Mouse (Mus musculus) spleen, embryonic (tissue): ENCODE measurements around the gene Atp2a1.

Experiments used
- CTCF ChIA-PET: fragments of 350-600 bp; sonication (Branson Sonifier 250); formaldehyde crosslinking; loops from one replicate; lab custom pipeline; 2022; lab: Charles Lee

Gene Atp2a1

GRCm38 (mm10) chr7:126473470-126474086 is 10.7 kb upstream of the Atp2a1 start:
- CTCF ChIA-PET: interaction anchor here (0.6 kb wide), 2 partner anchors 38 to 46 kb away, joined by 3 to 4 read pairs; no protein-coding TSS in a partner anchor

GRCm38 (mm10) chr7:126472713-126473112 is 9.8 kb upstream of the Atp2a1 start:
- CTCF ChIA-PET: no interaction called here

GRCm38 (mm10) chr7:126472306-126472705 is 9.4 kb upstream of the Atp2a1 start:
- CTCF ChIA-PET: no interaction called here

- CTCF ChIA-PET: no interaction called here
Observed at GRCm38 (mm10) chr7:126471853-126472252, 8.9 kb upstream of the Atp2a1 start.

- CTCF ChIA-PET: no interaction called here
Observed at GRCm38 (mm10) chr7:126471361-126471760, 8.5 kb upstream of the Atp2a1 start.

- CTCF ChIA-PET: interaction anchor here (0.7 kb wide), 1 partner anchor 640 kb away, joined by 9 read pairs; no protein-coding TSS in a partner anchor
Observed at GRCm38 (mm10) chr7:126470077-126470476, 7.2 kb upstream of the Atp2a1 start.

GRCm38 (mm10) chr7:126467834-126468627 is 5.1 kb upstream of the Atp2a1 start:
- CTCF ChIA-PET: interaction anchor here (0.5 to 0.6 kb wide), 2 partner anchors 149 to 539 kb away, joined by 4 to 8 read pairs; no protein-coding TSS in a partner anchor

GRCm38 (mm10) chr7:126467271-126467670 is 4.4 kb upstream of the Atp2a1 start:
- CTCF ChIA-PET: interaction anchor here (0.5 to 0.9 kb wide), 4 partner anchors 150 to 828 kb away, joined by 4 to 8 read pairs (median 5); no protein-coding TSS in a partner anchor

GRCm38 (mm10) chr7:126466707-126467106 is 3.8 kb upstream of the Atp2a1 start:
- CTCF ChIA-PET: interaction anchor here (0.6 to 0.9 kb wide), 2 partner anchors 679 to 829 kb away, joined by 5 read pairs; no protein-coding TSS in a partner anchor

- CTCF ChIA-PET: interaction anchor here (0.9 kb wide), 1 partner anchor 680 kb away, joined by 5 read pairs; no protein-coding TSS in a partner anchor
Observed at GRCm38 (mm10) chr7:126466116-126466515, 3.2 kb upstream of the Atp2a1 start.

GRCm38 (mm10) chr7:126465246-126466030 is 2.5 kb upstream of the Atp2a1 start:
- CTCF ChIA-PET: no interaction called here

GRCm38 (mm10) chr7:126464836-126465235 is 1.9 kb upstream of the Atp2a1 start:
- CTCF ChIA-PET: interaction anchor here (0.6 kb wide), 1 partner anchor 62 kb away, joined by 8 read pairs; no protein-coding TSS in a partner anchor

GRCm38 (mm10) chr7:126464121-126464520 is 1.2 kb upstream of the Atp2a1 start:
- CTCF ChIA-PET: interaction anchor here (0.5 to 0.6 kb wide), 2 partner anchors 63 to 134 kb away, joined by 5 to 8 read pairs; no protein-coding TSS in a partner anchor

GRCm38 (mm10) chr7:126463547-126463946 is 639 bp upstream of the Atp2a1 start:
- CTCF ChIA-PET: interaction anchor here (0.7 kb wide), 1 partner anchor 24 kb away, joined by 3 read pairs; no protein-coding TSS in a partner anchor

GRCm38 (mm10) chr7:126461626-126462025 is 1.3 kb downstream of the Atp2a1 start:
- CTCF ChIA-PET: interaction anchor here (0.6 kb wide), 1 partner anchor 349 kb away, joined by 3 read pairs; no protein-coding TSS in a partner anchor

GRCm38 (mm10) chr7:126460623-126461399 is 2.1 kb downstream of the Atp2a1 start:
- CTCF ChIA-PET: no interaction called here

GRCm38 (mm10) chr7:126458844-126459618 is 3.9 kb downstream of the Atp2a1 start:
- CTCF ChIA-PET: no interaction called here

- CTCF ChIA-PET: no interaction called here
Observed at GRCm38 (mm10) chr7:126458225-126458624, 4.7 kb downstream of the Atp2a1 start.

- CTCF ChIA-PET: no interaction called here
Observed at GRCm38 (mm10) chr7:126456382-126457266, 6.3 kb downstream of the Atp2a1 start.
